Mouse (Mus musculus): Measurements from ENCODE around the gene Baz1b. TPM values are rescaled to one million over a fixed set of nuclear protein-coding genes. Genes with fewer than 3 reads are reported as not detected.

Gene Baz1b
- total and polyA plus RNA-seq, 3 experiments: 44.5 to 81.5 (median 72.9) TPM

DNA sequence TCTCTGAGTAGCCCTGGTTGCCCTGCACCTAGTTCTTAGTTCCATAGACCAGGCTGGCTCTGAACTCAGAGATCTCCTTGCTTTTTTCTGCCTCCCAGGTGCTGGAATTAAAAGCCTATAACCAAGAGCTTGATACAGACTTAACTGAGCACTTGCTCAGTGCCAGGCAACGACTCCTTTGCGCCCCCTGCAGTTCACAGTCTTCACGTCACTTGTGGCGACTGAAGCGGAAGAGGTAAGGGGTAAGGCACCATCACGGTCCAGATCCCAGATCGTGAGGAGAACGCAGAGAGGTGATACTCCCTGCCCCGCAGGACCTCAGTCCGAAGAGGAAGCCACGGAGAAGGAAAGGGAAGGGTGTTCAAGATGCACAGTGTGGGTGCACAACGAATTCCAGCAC, 70.5 kb downstream of the Baz1b start:
- no peak overlapping the region for H3K4me3 ChIP-seq (ENCODE audit: control insufficient read depth in 1 of 2, insufficient read depth in 1 of 2, low read depth in 2 of 2, low read length in 2 of 2)
- no peak overlapping the region for H3K9ac ChIP-seq (ENCODE audit: control insufficient read depth, low read depth, low read length, poor library complexity, severe bottlenecking)

GRCm38 (mm10) chr5:135258280-135259150, 71.5 kb downstream of the Baz1b start:
- Histone ChIP-seq H3K9ac (ENCODE audit: control insufficient read depth, low read depth, low read length, poor library complexity, severe bottlenecking) (no peak overlapping the region), H3K9me3 (replicated peaks; ENCODE audit: insufficient read depth, low read length) (no peaks in the 10 kb centered on the region), H3K79me2 (ENCODE audit: control insufficient read depth, insufficient read depth, low read length, poor library complexity) (no peaks in the 10 kb centered on the region), H3K27ac (ENCODE audit: control insufficient read depth, low read depth, low read length) (no peak overlapping the region), H3K27me3 (ENCODE audit: control insufficient read depth in 1 of 2, insufficient read depth in 2 of 2, low read length in 2 of 2) (peaks cover 0 to 9% of the 10 kb centered on the region in 2 experiments; a peak in 2 of 4 replicates), H3K4me3 (ENCODE audit: control insufficient read depth in 1 of 2, insufficient read depth in 1 of 2, low read depth in 2 of 2, low read length in 2 of 2) (no peak overlapping the region), H3K36me3 (ENCODE audit: control insufficient read depth in 1 of 2, insufficient read depth in 2 of 2, low read length in 2 of 2) (no peaks in the 10 kb centered on the region), H3K4me1 (ENCODE audit: control insufficient read depth in 1 of 2, insufficient read depth in 2 of 2, low read length in 2 of 2) (no peaks in the 10 kb centered on the region)
- DNase-seq (ENCODE audit: low read depth, low spot score): no peak
- TF ChIP-seq KAT2A (conservative IDR thresholded peaks at IDR 0.05; ENCODE audit: low read depth, low read length) (no peak), SMC3 (IDR thresholded peaks at IDR 0.05; ENCODE audit: low read depth, low read length) (no peak), CHD1 (IDR thresholded peaks at IDR 0.05; ENCODE audit: low read depth, low read length) (no peak), ZC3H11A (IDR thresholded peaks at IDR 0.05; ENCODE audit: low read depth, low read length) (no peak), POLR2AphosphoS5 (IDR thresholded peaks at IDR 0.05; ENCODE audit: borderline replicate concordance, low read depth, low read length) (no peak), EP300 (IDR thresholded peaks at IDR 0.05; ENCODE audit: low read depth in 1 of 2, low read length in 2 of 2) (no peak), MAZ (IDR thresholded peaks at IDR 0.05; ENCODE audit: low read depth, low read length) (no peak), UBTF (IDR thresholded peaks at IDR 0.05; ENCODE audit: borderline replicate concordance, insufficient read depth, low read depth, low read length) (no peak), NRF1 (IDR thresholded peaks at IDR 0.05; ENCODE audit: insufficient read depth, low read depth, low read length, poor library complexity, severe bottlenecking) (no peak), ZMIZ1 (IDR thresholded peaks at IDR 0.05; ENCODE audit: low read depth, low read length) (no peak), POLR2AphosphoS2 (IDR thresholded peaks at IDR 0.05; ENCODE audit: low read length) (no peak), ZKSCAN1 (IDR thresholded peaks at IDR 0.05; ENCODE audit: low read depth, low read length) (no peak), E2F4 (IDR thresholded peaks at IDR 0.05; ENCODE audit: borderline replicate concordance, low read depth, low read length) (no peak), MYB (IDR thresholded peaks at IDR 0.05; ENCODE audit: low read depth, low read length) (no peak), HCFC1 (IDR thresholded peaks at IDR 0.05; ENCODE audit: low read depth, low read length) (no peak), GATA1 (IDR thresholded peaks at IDR 0.05; ENCODE audit: low read depth, low read length) (no peak), ELF1 (IDR thresholded peaks at IDR 0.05; ENCODE audit: low read depth, low read length) (no peak), ETS1 (IDR thresholded peaks at IDR 0.05; ENCODE audit: low read depth, low read length) (no peak)

More for the DNA sequence above, 70.5 kb downstream of the Baz1b start:
- no peaks in the 10 kb centered on the region for H3K9me3 ChIP-seq (replicated peaks; ENCODE audit: insufficient read depth, low read length)
- TF ChIP-seq GATA1 (IDR thresholded peaks at IDR 0.05; ENCODE audit: low read depth, low read length) (no peak), TCF12 (IDR thresholded peaks at IDR 0.05; ENCODE audit: low read depth, low read length) (no peak), CTCF (IDR thresholded peaks at IDR 0.05 in 2 of 3, conservative IDR thresholded peaks at IDR 0.05 in 1 of 3; ENCODE audit: control insufficient read depth in 1 of 3, insufficient read depth in 1 of 3, low read depth in 2 of 3, low read length in 3 of 3, poor library complexity in 1 of 3, severe bottlenecking in 1 of 3) (peak; percentile 25 to 42 (median 35); a peak in 3 of 6 replicates), MYB (IDR thresholded peaks at IDR 0.05; ENCODE audit: low read depth, low read length) (no peak)
- no peak overlapping the region for H3K27ac ChIP-seq (ENCODE audit: control insufficient read depth, low read depth, low read length)
- H3K36me3 ChIP-seq (ENCODE audit: control insufficient read depth in 1 of 2, insufficient read depth in 2 of 2, low read length in 2 of 2): no peaks in the 10 kb centered on the region
- no peak for DNase-seq (ENCODE audit: low read depth, low spot score)
- H3K4me1 ChIP-seq (ENCODE audit: control insufficient read depth in 1 of 2, insufficient read depth in 2 of 2, low read length in 2 of 2): no peaks in the 10 kb centered on the region
- H3K79me2 ChIP-seq (ENCODE audit: control insufficient read depth, insufficient read depth, low read length, poor library complexity): no peaks in the 10 kb centered on the region
- peaks cover 0 to 8% of the 10 kb centered on the region in 2 experiments; a peak in 2 of 4 replicates for H3K27me3 ChIP-seq (ENCODE audit: control insufficient read depth in 1 of 2, insufficient read depth in 2 of 2, low read length in 2 of 2)
